Mouse (Mus musculus) layer of hippocampus, adult 2 months (tissue): Measurements from ENCODE around the gene Rgs8. TPM values are rescaled to one million over a fixed set of nuclear protein-coding genes. Genes with fewer than 3 reads are reported as not detected.

Experiments
- DNase-seq, 2 experiments: peaks; one replicate each; pipeline ENCODE4 v3.0.0; 2022; ENCODE audit warnings: low spot score in 2 of 2
- H3K27ac ChIP-seq: fragments of 200-600 bp; 2 replicates; pipeline ENCODE4 v1.8.1; 2022
- H3K4me3 ChIP-seq: fragments of 200-600 bp; 2 replicates; pipeline ENCODE4 v1.8.1; 2022; ENCODE audit warnings: mild to moderate bottlenecking
- CTCF ChIP-seq: fragments of 200-600 bp; conservative IDR thresholded peaks from 2 replicates; pipeline ENCODE4 v1.8.1; 2022; ENCODE audit warnings: antibody characterized with exemption, mild to moderate bottlenecking, moderate library complexity
- total RNA-seq, 2 experiments: library from RNA; stranded (reverse); gene quantifications; 2 replicates each; pipeline ENCODE4 v1.2.3; 2021

The Rgs8 gene
- total RNA-seq, 2 experiments from 2014 or later: 74.0 to 75.2 TPM

GRCm38 (mm10) chr1:153681036-153681435 is 28.2 kb downstream of the Rgs8 start:
- no peak for DNase-seq
- Histone ChIP-seq H3K27ac (no peak overlapping the region), H3K4me3 (no peak overlapping the region)
- TF ChIP-seq CTCF: no peak

- no peak overlapping the region for H3K27ac ChIP-seq
- DNase-seq: no peak
- no peak overlapping the region for H3K4me3 ChIP-seq
- TF ChIP-seq CTCF: no peak
Observed at GRCm38 (mm10) chr1:153683190-153683589, 30.4 kb downstream of the Rgs8 start.

- no peak for TF ChIP-seq CTCF
- no peak for DNase-seq
- no peak overlapping the region for H3K4me3 ChIP-seq
- no peak overlapping the region for H3K27ac ChIP-seq
Observed at GRCm38 (mm10) chr1:153685630-153686029, 32.8 kb downstream of the Rgs8 start.

GRCm38 (mm10) chr1:153692526-153692925 is 39.7 kb downstream of the Rgs8 start:
- H3K27ac ChIP-seq: no peak overlapping the region
- no peak for DNase-seq
- H3K4me3 ChIP-seq: no peak overlapping the region
- TF ChIP-seq CTCF: no peak

- Histone ChIP-seq H3K27ac (no peak overlapping the region), H3K4me3 (no peak overlapping the region)
- TF ChIP-seq CTCF: no peak
- DNase-seq: no peak
Observed at GRCm38 (mm10) chr1:153694372-153695120, 41.7 kb downstream of the Rgs8 start.

GRCm38 (mm10) chr1:153695398-153695797 is 42.6 kb downstream of the Rgs8 start:
- DNase-seq: no peak
- Histone ChIP-seq H3K4me3 (no peak overlapping the region), H3K27ac (no peak overlapping the region)
- no peak for TF ChIP-seq CTCF

GRCm38 (mm10) chr1:153696093-153696492 is 43.3 kb downstream of the Rgs8 start:
- Histone ChIP-seq H3K27ac (no peak overlapping the region), H3K4me3 (no peak overlapping the region)
- TF ChIP-seq CTCF: no peak
- DNase-seq: no peak

- H3K4me3 ChIP-seq: no peak overlapping the region
- no peak for DNase-seq
- H3K27ac ChIP-seq: no peak overlapping the region
- TF ChIP-seq CTCF: no peak
Observed at GRCm38 (mm10) chr1:153696541-153696940, 43.7 kb downstream of the Rgs8 start.

- no peak for DNase-seq
- Histone ChIP-seq H3K27ac (no peak overlapping the region), H3K4me3 (no peak overlapping the region)
- TF ChIP-seq CTCF: no peak
Observed at GRCm38 (mm10) chr1:153697581-153698251, 44.9 kb downstream of the Rgs8 start.

GRCm38 (mm10) chr1:153698311-153699084 is 45.7 kb downstream of the Rgs8 start:
- Histone ChIP-seq H3K4me3 (no peak overlapping the region), H3K27ac (no peak overlapping the region)
- DNase-seq: no peak
- no peak for TF ChIP-seq CTCF

GRCm38 (mm10) chr1:153700448-153701063 is 47.7 kb downstream of the Rgs8 start:
- no peak overlapping the region for H3K27ac ChIP-seq
- no peak for DNase-seq
- H3K4me3 ChIP-seq: no peak overlapping the region
- TF ChIP-seq CTCF: no peak

GRCm38 (mm10) chr1:153701461-153701860 is 48.6 kb downstream of the Rgs8 start:
- TF ChIP-seq CTCF: no peak
- no peak for DNase-seq
- no peak overlapping the region for H3K4me3 ChIP-seq
- H3K27ac ChIP-seq: no peak overlapping the region
